Mouse (Mus musculus): Measurements from ENCODE around the gene Map3k13.
"Not testable (repeated sequence)": the region's sequence is repeated elsewhere in the genome, so short reads cannot be mapped to it uniquely, and the experiment has no call there.

The Map3k13 gene

GRCm38 (mm10) chr16:21806892-21807291, 12.7 kb downstream of the Map3k13 start:
- DNase-seq (ENCODE audit: extremely low read depth, low read depth, low spot score) = peak; percentile 50

- not testable (repeated sequence) for DNase-seq (ENCODE audit: extremely low read depth, low read depth, low spot score)
Measured at GRCm38 (mm10) chr16:21807786-21808185, 13.6 kb downstream of the Map3k13 start.

- no peak for DNase-seq (ENCODE audit: extremely low read depth, low read depth, low spot score)
Measured at GRCm38 (mm10) chr16:21813164-21813834, 19.2 kb downstream of the Map3k13 start.

- no peak for DNase-seq (ENCODE audit: extremely low read depth, low read depth, low spot score)
Measured at GRCm38 (mm10) chr16:21814861-21815668, 20.9 kb downstream of the Map3k13 start.

- DNase-seq (ENCODE audit: extremely low read depth, low read depth, low spot score) = no peak
Measured at GRCm38 (mm10) chr16:21815669-21816010, 21.5 kb downstream of the Map3k13 start.

- no peak for DNase-seq (ENCODE audit: extremely low read depth, low read depth, low spot score)
Measured at GRCm38 (mm10) chr16:21818132-21818531, 24.0 kb downstream of the Map3k13 start.

- DNase-seq (ENCODE audit: extremely low read depth, low read depth, low spot score) = no peak
Measured at GRCm38 (mm10) chr16:21818629-21819028, 24.5 kb downstream of the Map3k13 start.

- no peak for DNase-seq (ENCODE audit: extremely low read depth, low read depth, low spot score)
Measured at GRCm38 (mm10) chr16:21825612-21826031, 31.5 kb downstream of the Map3k13 start.

GRCm38 (mm10) chr16:21827153-21827552, 33.0 kb downstream of the Map3k13 start:
- DNase-seq (ENCODE audit: extremely low read depth, low read depth, low spot score) = no peak

- no peak for DNase-seq (ENCODE audit: extremely low read depth, low read depth, low spot score)
Measured at GRCm38 (mm10) chr16:21827581-21827980, 33.4 kb downstream of the Map3k13 start.

GRCm38 (mm10) chr16:21829711-21830110, 35.6 kb downstream of the Map3k13 start:
- no peak for DNase-seq (ENCODE audit: extremely low read depth, low read depth, low spot score)

GRCm38 (mm10) chr16:21830784-21831183, 36.6 kb downstream of the Map3k13 start:
- DNase-seq (ENCODE audit: extremely low read depth, low read depth, low spot score) = no peak

- no peak for DNase-seq (ENCODE audit: extremely low read depth, low read depth, low spot score)
Measured at GRCm38 (mm10) chr16:21831764-21832163, 37.6 kb downstream of the Map3k13 start.

- no peak for DNase-seq (ENCODE audit: extremely low read depth, low read depth, low spot score)
Measured at GRCm38 (mm10) chr16:21833469-21833868, 39.3 kb downstream of the Map3k13 start.

GRCm38 (mm10) chr16:21833970-21834369, 39.8 kb downstream of the Map3k13 start:
- DNase-seq (ENCODE audit: extremely low read depth, low read depth, low spot score) = no peak

- no peak for DNase-seq (ENCODE audit: extremely low read depth, low read depth, low spot score)
Measured at GRCm38 (mm10) chr16:21834866-21835583, 40.9 kb downstream of the Map3k13 start.

- no peak for DNase-seq (ENCODE audit: extremely low read depth, low read depth, low spot score)
Measured at GRCm38 (mm10) chr16:21835584-21835931, 41.4 kb downstream of the Map3k13 start.

- no peak for DNase-seq (ENCODE audit: extremely low read depth, low read depth, low spot score)
Measured at GRCm38 (mm10) chr16:21836311-21837072, 42.3 kb downstream of the Map3k13 start.

- DNase-seq (ENCODE audit: extremely low read depth, low read depth, low spot score) = no peak
Measured at GRCm38 (mm10) chr16:21837694-21838093, 43.5 kb downstream of the Map3k13 start.

GRCm38 (mm10) chr16:21845800-21846671, 51.9 kb downstream of the Map3k13 start:
- DNase-seq (ENCODE audit: extremely low read depth, low read depth, low spot score) = no peak

Measured in fat pad, adult 2 months (tissue).